Mouse (Mus musculus): Measurements from ENCODE around the gene Rpl11.

GRCm38 (mm10) chr4:136096446-136097113, 43.4 kb upstream of the Rpl11 start:
- no peak for TF ChIP-seq CTCF (IDR thresholded peaks at IDR 0.05; ENCODE audit: insufficient read depth, low read length)
- TF ChIP-seq POLR2A (IDR thresholded peaks at IDR 0.05; ENCODE audit: borderline replicate concordance, extremely low read depth, low read depth, low read length), result no peak
